Mouse (Mus musculus) cerebellum, postnatal 14 days (tissue): ENCODE data around the gene Med25.

Source experiments
- DNase-seq, 2 experiments: peaks; one replicate each; pipeline ENCODE4 v3.0.0; 2021; ENCODE audit warnings: mixed read lengths in 2 of 2

Gene Med25

DNA sequence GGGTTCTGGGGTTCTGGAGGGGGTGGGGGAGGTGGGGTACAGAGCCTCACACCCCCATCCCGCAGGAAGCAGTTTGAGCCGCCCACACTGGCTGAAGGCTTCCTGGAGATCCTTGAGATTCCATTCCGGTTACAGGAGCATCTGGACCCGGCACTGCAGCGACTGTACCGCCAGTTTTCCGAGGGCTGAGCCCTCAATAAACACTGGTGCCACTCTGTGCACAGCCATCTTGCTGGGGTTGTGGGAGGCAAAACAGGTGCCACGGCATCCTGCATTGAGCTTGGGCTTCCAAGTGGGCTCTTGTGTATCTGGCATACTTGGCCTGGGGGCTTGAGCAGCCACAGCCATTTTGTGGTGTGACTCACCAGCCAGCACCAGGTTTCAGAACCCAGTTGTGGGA, 30.1 kb downstream of the Med25 start:
- no peak for DNase-seq

GRCm38 (mm10) chr7:44861429-44861816, 31.1 kb downstream of the Med25 start:
- DNase-seq = no peak

DNA sequence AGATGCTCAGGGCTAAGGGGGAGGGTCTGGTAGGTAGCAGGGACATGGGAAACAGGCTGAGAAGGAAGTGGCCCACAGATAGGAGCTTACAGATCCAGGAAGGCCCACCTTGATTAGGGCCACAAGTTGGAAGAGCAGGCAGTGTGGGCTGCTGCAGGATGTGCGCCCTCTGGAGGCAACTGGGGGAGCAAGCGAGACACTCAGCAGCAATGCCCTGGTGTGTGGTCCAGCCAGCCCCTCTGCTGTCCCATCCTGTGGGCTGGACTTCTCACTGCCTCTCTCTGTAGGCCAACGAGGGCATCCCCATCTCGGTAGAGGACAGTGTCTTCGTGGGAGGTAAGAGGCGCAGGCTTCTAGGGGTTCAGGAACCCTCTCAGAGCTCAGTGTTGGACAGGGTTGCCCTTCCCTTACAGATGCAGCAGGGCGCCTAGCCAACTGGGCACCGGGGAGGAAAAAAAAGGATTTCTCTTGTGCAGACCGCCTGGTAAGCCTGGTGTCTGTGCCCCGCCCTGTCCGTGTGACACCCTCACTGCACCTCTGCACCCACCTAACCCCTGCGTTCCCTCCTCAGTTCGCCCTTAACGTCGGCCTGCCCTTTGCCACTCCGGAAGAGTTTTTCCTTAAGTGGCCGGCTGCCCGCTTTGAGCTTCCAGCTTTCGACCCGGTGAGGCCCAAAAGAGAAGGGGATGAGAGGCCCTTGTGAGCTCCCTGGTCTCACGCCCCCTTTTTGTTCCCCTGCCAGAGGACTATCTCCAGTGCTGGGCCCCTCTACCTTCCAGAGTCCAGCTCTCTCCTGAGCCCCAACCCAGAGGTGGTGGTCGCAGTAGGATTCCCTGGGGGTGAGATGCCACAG, 31.7 kb downstream of the Med25 start:
- peak; percentile 77 to 87 for DNase-seq

DNA sequence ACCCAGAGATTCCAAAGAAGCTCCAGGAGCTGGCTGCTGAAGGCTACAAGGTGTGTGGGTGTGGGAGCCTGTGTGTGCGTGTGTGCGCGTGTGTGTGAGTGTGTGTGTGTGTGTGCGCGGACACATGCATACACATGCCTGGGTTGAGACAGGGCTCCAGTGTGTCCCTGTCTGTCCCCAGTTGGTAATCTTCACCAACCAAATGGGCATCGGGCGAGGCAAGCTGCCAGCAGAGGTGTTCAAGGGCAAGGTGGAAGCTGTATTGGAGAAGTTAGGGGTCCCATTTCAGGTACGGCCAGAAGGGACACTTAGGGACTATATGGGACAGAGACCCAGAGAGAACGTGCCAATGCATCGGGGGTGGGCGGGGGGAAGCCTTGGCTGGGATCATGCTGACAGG, 32.6 kb downstream of the Med25 start:
- DNase-seq = no peak

DNA sequence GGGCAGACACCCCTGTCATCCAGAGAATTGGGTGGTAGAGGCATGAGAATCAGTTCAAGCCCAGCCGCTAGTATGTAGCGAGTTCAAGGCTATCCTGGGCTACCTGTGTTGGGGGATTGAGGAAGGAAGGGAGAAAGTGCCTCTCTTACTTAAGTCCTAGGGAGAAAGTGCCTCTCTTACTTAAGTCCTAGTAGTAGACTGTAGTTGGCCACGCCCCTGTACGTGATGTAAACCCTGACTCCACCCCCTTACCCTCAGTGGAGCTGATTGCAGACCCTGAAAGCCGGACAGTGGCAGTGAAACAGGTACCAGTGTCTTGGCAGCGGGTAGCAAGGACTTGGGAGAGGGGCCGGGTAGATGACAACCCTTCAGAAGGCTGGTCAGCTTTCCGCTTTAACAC, 34.6 kb downstream of the Med25 start:
- no peak for DNase-seq

- DNase-seq = peak; percentile 88 to 89
Observed at GRCm38 (mm10) chr7:44857042-44857552, 35.4 kb downstream of the Med25 start, which contains the start of gene Pnkp. Gene Pnkp (plus strand): TSS chr7:44857139.

- no peak for DNase-seq
Observed at GRCm38 (mm10) chr7:44856265-44856916, 36.1 kb downstream of the Med25 start.

- DNase-seq = no peak
Observed at GRCm38 (mm10) chr7:44855036-44855435, 37.5 kb downstream of the Med25 start.

DNA sequence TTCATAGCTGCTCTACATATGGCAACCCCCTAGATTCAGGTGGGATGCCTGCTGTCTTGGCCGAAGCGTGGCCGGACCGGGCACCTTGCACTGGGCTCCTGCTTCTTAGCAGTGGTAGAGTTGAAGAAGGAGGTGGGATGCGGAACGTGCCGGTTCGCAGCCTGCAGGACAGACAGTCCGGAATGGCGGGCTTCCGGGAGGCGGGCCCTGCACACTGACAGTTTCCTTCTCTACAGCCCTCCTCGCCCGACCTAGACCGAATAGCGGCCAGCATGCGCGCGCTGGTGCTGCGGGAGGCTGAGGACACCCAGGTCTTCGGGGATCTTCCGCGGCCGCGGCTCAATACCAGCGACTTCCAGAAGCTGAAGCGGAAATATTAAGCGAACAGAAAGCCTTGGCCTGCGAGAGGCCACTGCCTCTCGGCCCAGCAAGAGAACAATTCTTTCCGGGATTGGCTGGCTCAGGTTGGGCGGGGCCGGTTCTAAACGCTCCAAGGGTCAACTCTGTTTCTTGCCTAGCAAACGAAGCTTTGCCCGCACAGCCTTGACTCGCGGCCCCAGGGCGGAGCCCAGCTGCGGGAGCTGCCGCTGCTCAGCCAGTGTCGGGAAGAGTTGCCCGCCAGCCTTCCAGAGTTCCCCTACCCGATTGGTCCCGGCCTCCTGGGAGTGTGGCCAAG, 38.0 kb downstream of the Med25 start:
- DNase-seq = peak; percentile 84 to 86

DNA sequence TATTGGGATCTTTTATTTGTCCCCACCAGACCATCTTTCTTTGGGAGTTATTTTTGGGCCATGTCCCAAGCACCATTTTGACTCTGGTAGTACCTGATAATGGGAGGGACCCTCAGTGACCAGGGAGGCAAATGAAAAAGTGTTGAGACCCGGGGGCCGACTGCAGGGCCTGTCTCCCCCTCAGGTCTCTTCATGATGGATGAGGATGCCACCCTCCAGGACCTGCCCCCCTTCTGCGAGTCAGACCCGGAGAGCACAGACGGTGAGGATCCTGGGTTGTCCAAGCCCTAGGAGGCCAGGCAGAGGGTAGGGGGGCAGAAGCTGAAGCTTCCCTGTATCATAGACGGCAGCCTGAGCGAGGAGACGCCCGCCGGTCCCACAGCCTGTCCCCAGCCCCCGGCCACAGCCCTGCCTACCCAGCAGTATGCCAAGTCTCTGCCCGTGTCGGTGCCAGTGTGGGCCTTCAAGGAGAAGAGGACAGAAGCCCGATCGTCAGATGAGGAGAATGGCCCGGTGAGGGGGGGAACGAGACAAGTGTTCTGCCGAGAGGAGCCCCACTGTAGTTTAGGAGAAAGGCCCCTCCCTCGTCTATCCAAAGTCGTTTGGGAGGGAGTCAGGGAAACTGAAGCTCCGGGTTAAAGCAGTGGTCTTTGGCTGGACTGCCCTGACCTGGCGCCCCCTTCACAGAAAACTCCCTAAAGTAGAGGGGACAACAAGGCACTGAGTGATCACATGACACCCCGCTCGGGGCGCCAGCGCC, 38.7 kb downstream of the Med25 start:
- peak in 1 of 2 experiments; percentile 54 for DNase-seq

- no peak for DNase-seq
Observed at GRCm38 (mm10) chr7:44853065-44853464, 39.4 kb downstream of the Med25 start.

- DNase-seq = no peak
Observed at GRCm38 (mm10) chr7:44852259-44853027, 40.1 kb downstream of the Med25 start.

DNA sequence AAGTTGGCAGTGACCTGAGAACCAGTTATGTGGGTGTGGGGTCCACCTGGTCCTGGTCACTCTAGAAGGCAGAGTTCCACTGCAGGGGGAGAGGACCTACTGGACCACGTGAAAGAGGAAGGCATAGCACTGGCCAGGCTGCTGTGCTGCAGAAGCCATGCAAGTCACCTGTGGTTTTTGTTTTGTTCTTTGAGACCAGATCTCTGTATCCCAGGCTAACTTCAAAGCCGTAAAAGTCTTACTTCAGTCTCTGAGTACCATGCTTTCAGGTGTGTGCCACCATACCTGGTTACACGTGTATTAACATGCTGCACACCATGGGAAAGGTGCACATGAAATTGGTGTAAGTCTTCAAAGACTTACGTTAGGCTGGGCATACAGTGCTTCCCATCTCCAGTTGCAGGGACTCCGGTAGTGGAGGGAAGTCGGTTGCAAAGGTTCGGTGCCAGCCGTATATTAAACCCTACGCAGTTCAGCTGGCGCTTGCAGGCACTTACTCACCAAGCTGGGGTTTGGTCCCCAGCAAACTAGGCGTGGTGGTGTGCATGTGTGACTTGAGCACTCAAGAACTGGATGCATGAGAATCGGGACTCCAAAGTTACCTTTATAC, 40.8 kb downstream of the Med25 start:
- DNase-seq = no peak

DNA sequence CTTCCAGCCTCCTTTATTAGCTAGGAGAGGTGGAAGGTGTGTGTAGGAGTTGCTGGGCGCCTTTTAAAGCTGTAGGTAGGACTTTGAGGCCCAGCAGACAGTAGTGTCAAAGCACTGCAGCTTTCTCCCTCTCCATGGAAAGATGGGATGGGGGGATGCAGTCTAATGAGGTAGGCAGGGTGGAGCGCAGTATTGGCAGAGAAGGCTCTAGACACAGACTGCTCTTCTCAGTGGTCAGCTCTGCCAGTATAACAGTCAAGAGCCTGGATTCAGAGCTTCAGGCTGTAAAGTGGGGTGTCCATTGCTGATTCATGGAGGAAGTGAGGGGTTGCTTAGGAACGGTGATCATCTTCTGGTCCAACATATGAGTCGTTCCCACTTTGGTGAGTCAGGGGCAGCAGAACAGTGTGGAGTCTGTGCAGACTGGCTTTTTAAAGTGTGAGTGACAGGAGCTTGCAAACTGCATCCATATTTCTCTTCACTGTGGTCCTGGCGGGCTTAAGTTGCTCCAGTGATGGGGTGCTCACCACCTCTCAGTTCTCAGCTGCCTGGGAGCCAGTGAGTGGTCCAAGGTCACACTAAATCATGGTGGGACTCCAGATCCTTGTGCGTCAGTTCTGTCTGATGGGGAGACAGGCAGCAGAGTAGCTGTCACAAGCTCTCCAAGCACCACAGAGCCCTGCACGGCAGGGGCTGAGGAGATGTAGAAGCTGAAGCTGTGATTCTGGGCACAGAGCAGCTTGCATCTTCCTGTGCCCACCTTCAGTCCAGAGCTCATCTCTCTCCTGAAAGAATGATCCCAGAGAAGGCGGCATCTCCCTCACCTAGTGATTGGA, 41.5 kb downstream of the Med25 start:
- DNase-seq = no peak

DNA sequence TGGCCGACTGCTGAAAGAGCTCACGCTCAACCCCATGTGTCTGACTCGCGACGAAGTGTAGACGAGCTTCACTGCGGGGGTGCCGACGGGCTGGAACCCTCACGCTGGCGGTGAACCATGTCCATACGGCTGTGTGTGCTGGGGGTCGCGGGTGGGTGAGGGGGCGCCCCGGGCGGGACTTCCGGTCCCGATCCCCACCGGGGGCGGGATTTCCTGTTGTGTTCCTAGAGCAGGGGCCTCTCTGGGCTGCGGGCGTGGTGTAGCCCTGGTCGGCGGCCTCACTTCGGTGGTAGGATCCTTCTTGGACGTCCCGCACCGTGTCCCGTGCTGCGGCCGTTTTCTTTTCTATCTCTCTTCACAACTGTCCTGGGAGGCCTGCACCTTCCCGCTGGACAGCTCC, 42.4 kb downstream of the Med25 start:
- DNase-seq = peak; percentile 89

- DNase-seq = peak; percentile 91 to 93
Observed at GRCm38 (mm10) chr7:44849416-44850111, 42.9 kb downstream of the Med25 start.

- DNase-seq = peak; percentile 99 to 100
Observed at GRCm38 (mm10) chr7:44848561-44849415, 43.7 kb downstream of the Med25 start, which contains the start of the genes Akt1s1 and Tbc1d17. Gene Akt1s1 (plus strand): TSS chr7:44848991. Gene Tbc1d17 (minus strand): TSS chr7:44849079.

GRCm38 (mm10) chr7:44847772-44848171, 44.7 kb downstream of the Med25 start:
- DNase-seq = peak in 1 of 2 experiments; percentile 40

DNA sequence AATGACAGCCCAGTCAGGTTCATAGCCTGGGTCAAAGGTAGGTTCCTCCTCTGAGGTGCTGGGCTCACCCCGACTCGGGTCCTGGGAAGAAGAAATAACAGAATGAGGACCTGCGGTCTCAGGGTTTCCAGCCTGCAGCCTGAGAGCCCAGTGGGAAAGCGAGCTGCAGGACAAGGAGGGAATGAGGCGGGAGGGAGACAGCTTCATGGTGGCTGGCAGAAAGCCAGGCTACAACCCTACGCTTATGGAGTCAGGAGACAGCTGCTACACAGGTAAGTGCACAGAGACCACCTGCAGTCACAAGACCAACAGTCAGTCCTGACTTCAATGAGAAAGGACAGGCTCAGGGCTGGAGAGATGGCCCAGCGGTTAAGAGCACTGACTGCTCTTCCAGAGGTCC, 45.7 kb downstream of the Med25 start:
- peak in 1 of 2 experiments; percentile 44 for DNase-seq
